Mouse (Mus musculus) heart, embryonic 14.5 days (tissue): ENCODE data around the gene Nin. TPM values are rescaled to one million over a fixed set of nuclear protein-coding genes. Genes with fewer than 3 reads are reported as not detected.

Experiments used
- ATAC-seq: fragments of 200-750 bp; cut with Nextera tagmentation; 2 replicates; pipeline ENCODE4 v1.8.0; 2017; ENCODE audit warnings: low read depth, moderate TSS enrichment; ENCODE audit not compliant: insufficient number of reproducible peaks, insufficient read depth, low FRiP score
- H3K27ac ChIP-seq, 2 experiments: fragments of 200-500 bp in 1 of 2; fragments of 300-500 bp in 1 of 2; sonication (generic) in 1 of 2; replicated peaks in 1 of 2; 2 replicates each; pipeline ENCODE4 v1.5.1; 2012 to 2014; ENCODE audit warnings: low read depth in 2 of 2, low read length in 2 of 2, control low read depth in 1 of 2, mild to moderate bottlenecking in 1 of 2, mixed read lengths in 1 of 2; ENCODE audit not compliant: control insufficient read depth in 1 of 2, insufficient read depth in 1 of 2
- H3K27me3 ChIP-seq: fragments of 300-500 bp; sonication (generic); 2 replicates; pipeline ENCODE4 v1.6.1; 2014; ENCODE audit warnings: mild to moderate bottlenecking, low read length, control low read depth; ENCODE audit not compliant: control insufficient read depth, insufficient read depth
- H3K36me3 ChIP-seq: fragments of 300-500 bp; sonication (generic); 2 replicates; pipeline ENCODE4 v1.6.1; 2014; ENCODE audit warnings: mild to moderate bottlenecking, control low read depth, low read length, mixed read lengths; ENCODE audit not compliant: control insufficient read depth, insufficient read depth
- H3K4me1 ChIP-seq, 2 experiments: fragments of 200-500 bp in 1 of 2; fragments of 300-500 bp in 1 of 2; sonication (generic) in 1 of 2; 2 replicates each; pipeline ENCODE4 v1.6.1; 2012 to 2014; ENCODE audit warnings: low read length in 2 of 2, control low read depth in 1 of 2, mixed read lengths in 1 of 2; ENCODE audit not compliant: control insufficient read depth in 2 of 2, insufficient read depth in 2 of 2
- H3K4me2 ChIP-seq: fragments of 300-500 bp; sonication (generic); 2 replicates; pipeline ENCODE4 v1.6.1; 2014; ENCODE audit warnings: mild to moderate bottlenecking, low read length
- H3K4me3 ChIP-seq, 2 experiments: fragments of 200-500 bp in 1 of 2; fragments of 300-500 bp in 1 of 2; sonication (generic) in 1 of 2; 2 replicates each; pipeline ENCODE4 v1.5.1; 2012 to 2014; ENCODE audit warnings: low read length in 2 of 2, mild to moderate bottlenecking in 2 of 2, control low read depth in 1 of 2, low read depth in 1 of 2, moderate library complexity in 1 of 2; ENCODE audit not compliant: control insufficient read depth in 1 of 2, insufficient read depth in 1 of 2
- H3K9ac ChIP-seq: fragments of 300-500 bp; sonication (generic); 2 replicates; pipeline ENCODE4 v1.6.1; 2014; ENCODE audit warnings: mild to moderate bottlenecking, low read length
- H3K9me3 ChIP-seq: fragments of 300-500 bp; sonication (generic); 2 replicates; pipeline ENCODE4 v1.6.1; 2016; ENCODE audit warnings: low read length, control low read depth; ENCODE audit not compliant: control insufficient read depth
- WGBS: fragments of 180-500 bp; shearing (Covaris S2); extraction: QIAGEN DNeasy Blood & Tissue Kit; methylation state at CpG from one replicate; pipeline ENCODE4 v1.1.7; 2014; 5-methylcytosine and 5-hydroxymethylcytosine counted together
- polyA plus RNA-seq: library from polyadenylated mRNA; unstranded; fragments of >200 nt; fragmentation: Nextera tagmentation; extraction: Ambion mirVana; gene quantifications from 2 replicates; pipeline ENCODE4 v1.2.1, GENCODE M21; 2014

Gene Nin
- polyA plus RNA-seq, 1 experiment from 2014 or later: 10.8 TPM

DNA sequence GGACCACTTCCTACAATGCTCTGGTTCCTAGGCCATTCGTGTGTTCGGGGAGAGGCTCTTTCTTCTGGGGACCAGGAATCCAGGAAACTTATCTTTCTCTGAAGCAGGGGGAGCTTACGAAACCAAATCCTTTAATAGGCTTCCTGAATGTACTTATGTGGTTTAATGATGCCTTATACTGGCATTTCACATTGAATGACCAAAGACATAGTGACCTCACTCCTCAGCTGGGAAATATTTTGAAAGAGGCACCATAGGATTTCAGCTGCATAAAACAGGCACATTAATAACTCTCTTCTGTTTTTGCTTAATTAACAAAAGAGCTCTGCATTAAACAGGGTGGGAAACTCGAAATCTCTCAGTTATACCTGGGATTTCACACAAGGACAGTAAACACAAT lies 69.2 kb downstream of the Nin start:
- Histone ChIP-seq H3K27me3 (no peaks in the 10 kb centered on the region), H3K27ac (peak overlapping the region in 1 of 2 experiments; percentile 38; a peak in 1 of 4 replicates), H3K9me3 (no peaks in the 10 kb centered on the region), H3K9ac (no peak overlapping the region), H3K4me3 (no peak overlapping the region), H3K4me2 (no peak overlapping the region), H3K4me1 (no peaks in the 10 kb centered on the region), H3K36me3 (peaks cover 80% of the 10 kb centered on the region)
- ATAC-seq: no peak
- WGBS: 66% methylated on average over 4 of the region's 4 CpGs

DNA sequence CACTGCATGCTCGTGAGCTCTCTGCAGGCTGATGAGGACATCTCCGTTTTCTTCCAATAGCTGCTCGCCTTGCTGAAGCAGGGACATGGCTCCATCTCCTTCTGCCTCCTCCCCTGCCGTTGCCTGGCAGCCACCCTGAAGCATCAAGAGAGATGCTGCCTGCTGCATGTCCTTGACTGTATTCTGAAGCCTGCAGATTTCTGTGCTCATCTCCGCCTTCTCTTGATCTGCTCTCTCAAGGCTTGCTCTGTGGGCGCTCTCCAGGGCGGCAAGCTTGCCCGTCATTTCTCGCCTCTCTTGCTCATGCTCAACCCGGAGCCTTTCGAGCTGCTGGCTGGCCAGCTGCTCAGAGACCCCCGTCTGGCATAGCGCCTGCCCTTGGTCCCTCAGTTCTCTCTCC lies 70.1 kb downstream of the Nin start:
- H3K27ac ChIP-seq: peak overlapping the region in 1 of 2 experiments; percentile 38; a peak in 1 of 4 replicates
- H3K36me3 ChIP-seq: peaks cover 78% of the 10 kb centered on the region
- no peak overlapping the region for H3K4me2 ChIP-seq
- 0 out of 2 replicates have a peak, but pooled peaks cover under 1% of the 10 kb centered on the region for H3K9me3 ChIP-seq
- H3K4me3 ChIP-seq: no peak overlapping the region
- no peak for ATAC-seq
- WGBS: 82% methylated on average over 13 of the region's 13 CpGs
- H3K27me3 ChIP-seq: no peaks in the 10 kb centered on the region
- no peak overlapping the region for H3K9ac ChIP-seq
- no peaks in the 10 kb centered on the region for H3K4me1 ChIP-seq

DNA sequence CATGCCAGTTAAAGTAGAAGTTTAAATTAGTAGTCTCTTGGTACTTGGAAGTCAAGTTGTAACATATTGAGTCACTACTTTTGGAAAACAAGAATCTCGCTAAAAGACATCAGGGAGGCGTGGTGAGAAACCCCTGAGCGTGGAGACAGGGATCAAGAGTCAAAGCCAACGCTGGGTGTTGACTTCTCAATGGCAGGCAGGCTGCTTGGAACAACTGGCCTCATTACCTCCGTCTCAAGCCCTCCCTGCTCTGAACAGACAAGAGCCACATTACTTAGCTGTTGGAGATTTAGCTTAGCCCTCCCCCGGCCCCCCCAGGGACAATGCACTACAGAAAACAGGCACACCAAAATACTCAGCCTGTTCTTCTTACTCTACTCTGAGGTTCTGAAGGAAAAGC lies 72.5 kb downstream of the Nin start:
- 73% methylated on average over 6 of the region's 6 CpGs for WGBS
- Histone ChIP-seq H3K9me3 (0 out of 2 replicates have a peak, but pooled peaks cover 4% of the 10 kb centered on the region), H3K27ac (no peak overlapping the region), H3K4me2 (no peak overlapping the region), H3K4me3 (no peak overlapping the region), H3K27me3 (no peaks in the 10 kb centered on the region), H3K36me3 (peaks cover 81% of the 10 kb centered on the region), H3K4me1 (no peaks in the 10 kb centered on the region), H3K9ac (no peak overlapping the region)
- no peak for ATAC-seq

DNA sequence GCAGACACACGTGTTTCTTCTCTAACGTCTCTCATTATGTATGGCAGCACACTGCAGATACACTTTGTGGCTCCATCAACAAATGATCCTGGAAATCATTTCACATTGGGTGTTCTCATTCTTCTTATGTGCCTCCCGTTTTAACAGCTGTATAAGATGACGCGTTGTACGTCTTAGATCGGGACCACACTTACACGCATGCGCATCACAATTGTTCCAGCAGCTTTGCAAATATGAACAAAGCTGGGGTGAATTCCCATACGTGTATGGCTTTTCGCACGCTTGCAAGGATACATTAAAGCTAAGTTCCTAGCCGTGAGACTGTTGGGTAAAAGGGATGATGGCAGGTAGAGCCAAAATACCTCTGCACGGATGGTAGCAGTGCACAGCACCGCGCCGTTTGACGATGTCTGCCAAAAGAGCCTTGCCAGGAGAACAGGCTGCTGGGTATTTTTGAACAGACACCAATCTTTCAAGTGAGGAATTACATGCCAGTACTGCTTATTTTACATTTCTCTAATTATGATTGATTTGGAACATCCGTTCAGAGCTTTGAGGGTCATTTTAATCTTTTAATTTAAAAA lies 76.7 kb downstream of the Nin start:
- 90% methylated on average over 19 of the region's 19 CpGs for WGBS
- H3K4me1 ChIP-seq: peaks cover 0 to 2% of the 10 kb centered on the region in 2 experiments; a peak in 1 of 4 replicates
- H3K9me3 ChIP-seq: 0 out of 2 replicates have a peak, but pooled peaks cover 4% of the 10 kb centered on the region
- H3K4me2 ChIP-seq: no peak overlapping the region
- ATAC-seq: no peak
- H3K36me3 ChIP-seq: peaks cover 64% of the 10 kb centered on the region
- no peak overlapping the region for H3K27ac ChIP-seq
- H3K27me3 ChIP-seq: no peaks in the 10 kb centered on the region
- H3K9ac ChIP-seq: no peak overlapping the region
- no peak overlapping the region for H3K4me3 ChIP-seq

DNA sequence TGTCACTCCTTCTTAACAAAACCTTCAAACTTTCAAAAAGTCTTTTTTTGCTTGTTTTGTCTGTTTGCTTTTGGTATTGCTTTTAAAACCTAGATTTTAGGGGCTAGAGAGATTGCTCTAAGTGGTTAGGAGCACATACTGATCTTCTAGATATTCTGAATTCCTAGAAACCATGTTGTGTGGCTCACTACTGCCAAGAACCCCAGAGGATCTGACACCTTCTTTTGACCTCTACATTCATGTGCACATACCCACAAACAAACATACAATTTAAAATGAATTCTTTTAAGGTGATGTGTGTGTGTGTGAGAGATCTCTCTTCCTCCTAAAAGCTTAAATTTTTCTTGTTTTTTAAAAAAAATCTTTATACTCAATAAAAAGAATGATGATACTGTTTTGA lies 87.3 kb downstream of the Nin start:
- ATAC-seq: no peak
- Histone ChIP-seq H3K4me2 (no peak overlapping the region), H3K27me3 (no peaks in the 10 kb centered on the region), H3K9ac (no peak overlapping the region), H3K4me3 (no peak overlapping the region), H3K9me3 (no peaks in the 10 kb centered on the region), H3K4me1 (peaks cover 0 to 2% of the 10 kb centered on the region in 2 experiments; a peak in 1 of 4 replicates), H3K27ac (no peak overlapping the region), H3K36me3 (peaks cover 60% of the 10 kb centered on the region)

DNA sequence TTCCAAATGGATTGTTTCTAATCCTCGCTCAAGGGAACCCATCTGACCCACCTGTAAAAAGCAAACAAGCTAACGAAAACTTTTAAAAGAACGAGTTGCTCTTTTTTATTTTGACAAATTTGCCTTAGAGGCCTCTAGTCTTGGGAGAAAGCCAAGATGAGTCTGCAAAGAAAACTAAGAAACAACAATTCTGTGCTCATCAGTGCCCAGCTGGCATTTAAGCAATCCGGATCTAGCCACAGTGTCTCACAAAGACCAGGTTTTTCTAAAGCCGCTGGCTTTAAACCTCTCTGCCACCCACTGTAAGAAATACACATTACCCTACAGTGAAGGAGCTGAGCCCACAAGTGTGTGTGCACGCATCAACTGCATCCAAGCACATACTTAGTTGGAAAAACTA lies 88.1 kb downstream of the Nin start:
- peaks cover 60% of the 10 kb centered on the region for H3K36me3 ChIP-seq
- H3K27me3 ChIP-seq: no peaks in the 10 kb centered on the region
- ATAC-seq: no peak
- no peaks in the 10 kb centered on the region; a peak in 1 of 4 replicates for H3K4me1 ChIP-seq
- H3K4me3 ChIP-seq: no peak overlapping the region
- H3K9me3 ChIP-seq: no peaks in the 10 kb centered on the region
- no peak overlapping the region for H3K9ac ChIP-seq
- H3K4me2 ChIP-seq: no peak overlapping the region
- H3K27ac ChIP-seq: no peak overlapping the region
- WGBS: 89% methylated on average over 6 of the region's 6 CpGs

DNA sequence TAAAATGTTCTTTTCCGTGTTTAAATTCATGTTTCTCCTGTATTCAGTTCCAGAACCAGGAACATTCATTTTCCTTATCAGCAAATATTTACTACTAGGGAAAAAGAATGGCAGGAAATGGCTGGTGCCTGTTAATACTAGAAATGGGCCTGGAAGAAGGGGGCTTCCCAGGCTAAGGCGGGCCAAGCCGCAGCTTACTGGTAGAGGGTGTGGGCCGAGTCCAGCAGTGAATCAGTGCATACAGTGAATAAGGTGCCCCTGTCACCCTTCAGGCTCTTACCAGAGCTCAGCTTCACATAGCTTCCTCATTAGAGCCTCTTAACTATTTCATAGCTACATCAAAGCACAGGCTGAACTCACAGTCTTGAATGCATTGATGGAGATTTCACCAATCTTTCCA lies 89.9 kb downstream of the Nin start:
- ATAC-seq: no peak
- WGBS: 76% methylated on average over 4 of the region's 4 CpGs
- H3K4me2 ChIP-seq: no peak overlapping the region
- no peak overlapping the region for H3K27ac ChIP-seq
- H3K36me3 ChIP-seq: peaks cover 63% of the 10 kb centered on the region
- H3K4me1 ChIP-seq: no peaks in the 10 kb centered on the region
- no peaks in the 10 kb centered on the region for H3K9me3 ChIP-seq
- H3K27me3 ChIP-seq: no peaks in the 10 kb centered on the region
- H3K9ac ChIP-seq: no peak overlapping the region
- H3K4me3 ChIP-seq: no peak overlapping the region

DNA sequence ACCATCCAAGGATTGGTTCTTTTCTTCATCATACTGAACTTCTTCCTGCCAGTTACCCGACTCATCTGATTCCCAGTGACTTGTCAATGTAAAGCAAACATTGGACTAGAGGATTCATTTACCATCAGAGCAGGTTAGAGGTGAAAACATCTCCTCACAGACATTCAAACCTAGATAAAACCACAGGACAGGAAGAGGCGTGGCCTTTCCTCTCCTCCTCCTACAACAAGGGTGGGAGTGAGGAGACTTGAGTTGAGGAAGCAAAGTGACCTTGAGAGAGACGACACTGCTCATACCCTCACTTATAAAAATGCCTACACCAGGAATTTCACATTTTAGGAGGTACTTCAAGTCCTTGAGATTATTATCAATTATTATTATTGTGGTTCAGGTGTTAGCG lies 95.4 kb downstream of the Nin start:
- H3K4me1 ChIP-seq: peaks cover 5 to 10% of the 10 kb centered on the region in 2 experiments
- no peaks in the 10 kb centered on the region for H3K9me3 ChIP-seq
- no peak overlapping the region for H3K4me2 ChIP-seq
- WGBS: 66% methylated on average over 4 of the region's 4 CpGs
- no peaks in the 10 kb centered on the region for H3K27me3 ChIP-seq
- no peak overlapping the region for H3K9ac ChIP-seq
- H3K36me3 ChIP-seq: peaks cover 55% of the 10 kb centered on the region
- no peak overlapping the region for H3K27ac ChIP-seq
- H3K4me3 ChIP-seq: no peak overlapping the region
- ATAC-seq: no peak
